Mouse (Mus musculus) liver, adult 2 months (tissue): Measurements from ENCODE around the gene P2rx3.

Source experiments
- CTCF ChIP-seq: fragments of 200-500 bp; IDR thresholded peaks from 2 replicates; pipeline ENCODE4 v1.5.1; 2011; ENCODE audit warnings: low read depth, low read length, control low read depth
- POLR2A ChIP-seq: fragments of 200-500 bp; IDR thresholded peaks from 2 replicates; pipeline ENCODE4 v1.6.1; 2011; ENCODE audit warnings: low read length, control low read depth; ENCODE audit not compliant: insufficient read depth; ENCODE audit errors: extremely low read depth

GRCm38 (mm10) chr2:85060591-85061060 lies 23.4 kb upstream of the P2rx3 start:
- TF ChIP-seq POLR2A (peak; percentile 90), CTCF (no peak)
